Mouse (Mus musculus) WW6 (cell line): Measurements from ENCODE around the gene Rcor2.

ENCODE experiments used
- DNase-seq: peaks from one replicate; pipeline ENCODE4 v3.0.0-alpha.2; 2013; ENCODE audit warnings: low read depth, low spot score

Rcor2 gene

GRCm38 (mm10) chr19:7320181-7320580 is 53.1 kb downstream of the Rcor2 start:
- DNase-seq, result no peak

DNA sequence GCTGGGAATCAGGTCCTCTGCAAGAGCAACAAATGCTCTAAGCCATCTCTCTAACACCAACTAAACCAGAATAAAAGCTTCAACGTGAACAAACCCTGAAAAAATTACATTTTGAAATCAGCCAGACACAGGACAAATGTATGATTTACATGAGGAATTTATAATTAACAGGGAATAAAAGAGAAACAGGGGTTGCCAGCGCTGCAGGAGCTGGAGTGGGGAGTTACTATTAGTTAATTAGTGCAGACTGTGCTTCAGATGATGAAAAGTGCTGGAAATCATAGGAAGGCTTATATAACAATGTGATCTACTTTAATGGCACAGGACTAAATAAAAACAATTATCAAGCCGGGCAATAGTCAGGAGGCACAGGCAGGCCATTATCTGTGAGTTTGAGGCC is 54.3 kb downstream of the Rcor2 start:
- DNase-seq, result no peak
